Mouse (Mus musculus) CH12.LX (cell line): ENCODE data around the gene Inpp5f. TPM values are rescaled to one million over a fixed set of nuclear protein-coding genes. Genes with fewer than 3 reads are reported as not detected.

ENCODE experiments used
- DNase-seq: peaks from one replicate; pipeline ENCODE4 v3.0.0-alpha.2; 2013; ENCODE audit errors: extremely low read depth
- H3K27ac ChIP-seq: 2 replicates; pipeline ENCODE4 v1.5.1; 2012; ENCODE audit warnings: low read depth, mild to moderate bottlenecking, control low read depth, moderate library complexity; ENCODE audit not compliant: insufficient read depth
- H3K27me3 ChIP-seq: replicated peaks from 2 replicates; pipeline ENCODE3; 2012; ENCODE audit warnings: inconsistent platforms
- H3K36me3 ChIP-seq, 2 experiments: replicated peaks in 1 of 2; 2 replicates each; pipeline versions ENCODE3 to v1.6.1; 2012; ENCODE audit warnings: inconsistent platforms in 1 of 2, low read length in 1 of 2, mild to moderate bottlenecking in 1 of 2, mixed read lengths in 1 of 2, moderate library complexity in 1 of 2; ENCODE audit not compliant: control insufficient read depth in 1 of 2, insufficient read depth in 1 of 2
- H3K4me1 ChIP-seq, 2 experiments: 2 replicates each; pipeline ENCODE4 v1.6.1; 2012; ENCODE audit warnings: inconsistent platforms in 1 of 2, moderate library complexity in 1 of 2; ENCODE audit not compliant: insufficient read depth in 2 of 2, control insufficient read depth in 1 of 2
- H3K4me2 ChIP-seq: 2 replicates; pipeline ENCODE4 v1.6.1; 2012; ENCODE audit warnings: low read depth, mild to moderate bottlenecking, control low read depth; ENCODE audit not compliant: poor library complexity, insufficient read depth, severe bottlenecking
- H3K4me3 ChIP-seq, 3 experiments: fragments of 150-350 bp in 1 of 3; sonication (generic) in 1 of 3; replicated peaks in 1 of 3; 2 replicates each; pipeline versions ENCODE3 to v1.5.1; 2011 to 2012; ENCODE audit warnings: low read depth in 2 of 3, low read length in 2 of 3, mild to moderate bottlenecking in 2 of 3, moderate library complexity in 2 of 3, control low read depth in 1 of 3, improper control_type of control experiment in 1 of 3, inconsistent platforms in 1 of 3, mixed read lengths in 1 of 3; ENCODE audit not compliant: poor library complexity in 1 of 3
- H3K79me2 ChIP-seq: replicated peaks from 2 replicates; pipeline ENCODE4 v1.6.1; 2012; ENCODE audit warnings: mild to moderate bottlenecking, moderate library complexity; ENCODE audit not compliant: control insufficient read depth, poor library complexity, insufficient read depth, severe bottlenecking; ENCODE audit errors: extremely low read depth
- H3K9ac ChIP-seq: 2 replicates; pipeline ENCODE4 v1.6.1; 2012; ENCODE audit warnings: low read depth, mild to moderate bottlenecking, control low read depth, moderate library complexity; ENCODE audit not compliant: insufficient read depth
- H3K9me3 ChIP-seq: replicated peaks from 2 replicates; pipeline ENCODE3; 2012; ENCODE audit warnings: low read length, inconsistent platforms, mixed read lengths
- CHD2 ChIP-seq: IDR thresholded peaks from 2 replicates; pipeline ENCODE4 v1.6.1; 2011; ENCODE audit warnings: low read length, improper control_type of control experiment
- CTCF ChIP-seq, 2 experiments: IDR thresholded peaks in 1 of 2; conservative IDR thresholded peaks in 1 of 2; 2 replicates each; pipeline ENCODE4 v1.5.1; 2011 to 2012; ENCODE audit warnings: low read depth in 2 of 2, low read length in 2 of 2, improper control_type of control experiment in 1 of 2, inconsistent platforms in 1 of 2, mild to moderate bottlenecking in 1 of 2, moderate library complexity in 1 of 2
- ELF1 ChIP-seq: IDR thresholded peaks from 2 replicates; pipeline ENCODE4 v1.6.1; 2014; ENCODE audit warnings: low read depth, mild to moderate bottlenecking, inconsistent platforms, low read length, improper control_type of control experiment
- EP300 ChIP-seq: IDR thresholded peaks from 2 replicates; pipeline ENCODE4 v1.6.1; 2011; ENCODE audit warnings: low read length, improper control_type of control experiment
- ETS1 ChIP-seq: conservative IDR thresholded peaks from 2 replicates; pipeline ENCODE4 v1.6.1; 2012; ENCODE audit warnings: low read depth, mild to moderate bottlenecking, inconsistent platforms, low read length, improper control_type of control experiment, moderate library complexity
- JUN ChIP-seq: IDR thresholded peaks from 2 replicates; pipeline ENCODE4 v1.6.1; 2011; ENCODE audit warnings: low read depth, mild to moderate bottlenecking, low read length, improper control_type of control experiment, moderate library complexity; ENCODE audit not compliant: insufficient read depth
- JUND ChIP-seq: conservative IDR thresholded peaks from 2 replicates; pipeline ENCODE4 v1.6.1; 2011; ENCODE audit warnings: low read depth, low read length, improper control_type of control experiment
- KAT2A ChIP-seq: IDR thresholded peaks from 2 replicates; pipeline ENCODE4 v1.6.1; 2012; ENCODE audit warnings: low read length, improper control_type of control experiment, inconsistent platforms; ENCODE audit not compliant: insufficient replicate concordance
- MAFK ChIP-seq: IDR thresholded peaks from 2 replicates; pipeline ENCODE4 v1.6.1; 2011; ENCODE audit warnings: low read length, improper control_type of control experiment; ENCODE audit not compliant: insufficient replicate concordance
- MAX ChIP-seq: IDR thresholded peaks from 2 replicates; pipeline ENCODE4 v1.6.1; 2011; ENCODE audit warnings: low read length, improper control_type of control experiment
- MAZ ChIP-seq: IDR thresholded peaks from 2 replicates; pipeline ENCODE4 v1.6.1; 2012; ENCODE audit warnings: low read depth, mild to moderate bottlenecking, inconsistent platforms, low read length, improper control_type of control experiment, moderate library complexity
- MEF2A ChIP-seq: IDR thresholded peaks from 2 replicates; pipeline ENCODE4 v1.6.1; 2014; ENCODE audit warnings: low read depth, mild to moderate bottlenecking, inconsistent platforms, low read length, improper control_type of control experiment, borderline replicate concordance
- MYC ChIP-seq: IDR thresholded peaks from 2 replicates; pipeline ENCODE4 v1.6.1; 2011; ENCODE audit warnings: low read depth, mild to moderate bottlenecking, improper control_type of control experiment, low read length
- NELFE ChIP-seq: IDR thresholded peaks from 2 replicates; pipeline ENCODE4 v1.6.1; 2011; ENCODE audit warnings: low read depth, low read length, improper control_type of control experiment
- NRF1 ChIP-seq: IDR thresholded peaks from 2 replicates; pipeline ENCODE4 v1.6.1; 2014; ENCODE audit warnings: low read depth, mild to moderate bottlenecking, inconsistent platforms, low read length, improper control_type of control experiment, moderate library complexity
- POLR2AphosphoS2 ChIP-seq: IDR thresholded peaks from 2 replicates; pipeline ENCODE4 v1.6.1; 2011; ENCODE audit warnings: low read depth, low read length, improper control_type of control experiment
- SIN3A ChIP-seq: IDR thresholded peaks from 2 replicates; pipeline ENCODE4 v1.6.1; 2012; ENCODE audit warnings: low read length, improper control_type of control experiment, inconsistent platforms
- SMC3 ChIP-seq: IDR thresholded peaks from 2 replicates; pipeline ENCODE4 v1.6.1; 2011; ENCODE audit warnings: low read depth, low read length, improper control_type of control experiment
- TCF12 ChIP-seq: IDR thresholded peaks from 2 replicates; pipeline ENCODE4 v1.6.1; 2014; ENCODE audit warnings: low read depth, mild to moderate bottlenecking, inconsistent platforms, low read length, improper control_type of control experiment
- ZKSCAN1 ChIP-seq: IDR thresholded peaks from 2 replicates; pipeline ENCODE4 v1.6.1; 2012; ENCODE audit warnings: low read depth, inconsistent platforms, low read length, improper control_type of control experiment, borderline replicate concordance
- ZMIZ1 ChIP-seq: IDR thresholded peaks from 2 replicates; pipeline ENCODE4 v1.6.1; 2012; ENCODE audit warnings: low read depth, mild to moderate bottlenecking, inconsistent platforms, low read length, improper control_type of control experiment
- ZNF384 ChIP-seq: IDR thresholded peaks from 2 replicates; pipeline ENCODE4 v1.6.1; 2012; ENCODE audit warnings: low read depth, low read length, improper control_type of control experiment, inconsistent platforms
- dilution Hi-C: fragments of 300-500 bp; cut with MboI; formaldehyde crosslinking; loops from 2 replicates; pipeline ENCODE4 v1.14.3; 2020; ENCODE audit warnings: low sequenced_read_pairs; ENCODE audit not compliant: extremely low pct_unique_long_range_greater_than_20kb, extremely low pct_ligation_motif_present
- in situ Hi-C: fragments of 300-500 bp; cut with MboI; formaldehyde crosslinking; loops from 3 replicates; pipeline ENCODE4 v1.14.3; 2019; ENCODE audit warnings: low sequenced_read_pairs, low pct_ligation_motif_present, low pct_unique_long_range_greater_than_20kb, mixed read lengths
- polyA plus RNA-seq: library from polyadenylated mRNA; unstranded; fragments of >175 nt; gene quantifications from 2 replicates; pipeline ENCODE4 v1.2.1, GENCODE M21; 2012; ENCODE audit warnings: low read depth; ENCODE audit not compliant: insufficient read length
- total RNA-seq, 2 experiments: library from RNA; depleted of rRNA; stranded (reverse); fragments of 300-350 nt in 1 of 2; fragments of >200 nt in 1 of 2; gene quantifications; 2 replicates each; pipeline ENCODE4 v1.2.3; 2012 to 2014

Gene Inpp5f
- total and polyA plus RNA-seq, 3 experiments: 4.0 to 6.2 (median 5.5) TPM

DNA sequence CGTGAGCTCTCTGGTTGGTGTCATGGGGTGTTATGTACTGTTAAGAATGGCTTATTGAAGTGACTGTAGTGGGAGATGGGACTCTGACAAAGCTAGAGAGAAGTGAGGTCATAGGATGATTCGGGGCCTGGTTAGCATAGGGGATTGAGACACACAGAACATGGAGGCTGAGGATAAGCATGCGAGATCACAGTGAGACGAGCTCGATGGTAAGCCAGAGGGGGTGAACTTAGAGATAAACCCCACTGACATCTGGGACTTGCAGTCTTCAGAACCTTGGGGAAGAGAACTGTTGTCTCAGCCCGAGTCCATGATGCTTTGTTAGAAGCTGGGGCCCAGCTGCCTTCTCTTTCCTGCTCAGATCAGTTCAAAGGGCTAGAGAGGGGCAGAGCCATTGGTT, 30.8 kb upstream of the Inpp5f start:
- TF ChIP-seq MEF2A: no peak
- no peak for TF ChIP-seq MYC
- TF ChIP-seq SMC3: no peak
- no peak for TF ChIP-seq MAFK
- TF ChIP-seq NRF1: no peak
- TF ChIP-seq TCF12: no peak
- TF ChIP-seq KAT2A: no peak
- no peak for TF ChIP-seq POLR2AphosphoS2
- no peak for TF ChIP-seq MAX
- no peak for TF ChIP-seq ZNF384
- TF ChIP-seq ELF1: no peak
- TF ChIP-seq SIN3A: no peak
- TF ChIP-seq ZKSCAN1: no peak
- no peak for TF ChIP-seq CTCF (conservative IDR thresholded peaks at IDR 0.05 in 1 of 2, IDR thresholded peaks at IDR 0.05 in 1 of 2; ENCODE audit: low read depth in 2 of 2, low read length in 2 of 2)
- no peak for TF ChIP-seq MAZ
- TF ChIP-seq CHD2: no peak
- TF ChIP-seq ETS1: no peak
- no peak for TF ChIP-seq ZMIZ1
- no peak for TF ChIP-seq NELFE
- TF ChIP-seq JUND: no peak
- dilution Hi-C loops: no loop called here

DNA sequence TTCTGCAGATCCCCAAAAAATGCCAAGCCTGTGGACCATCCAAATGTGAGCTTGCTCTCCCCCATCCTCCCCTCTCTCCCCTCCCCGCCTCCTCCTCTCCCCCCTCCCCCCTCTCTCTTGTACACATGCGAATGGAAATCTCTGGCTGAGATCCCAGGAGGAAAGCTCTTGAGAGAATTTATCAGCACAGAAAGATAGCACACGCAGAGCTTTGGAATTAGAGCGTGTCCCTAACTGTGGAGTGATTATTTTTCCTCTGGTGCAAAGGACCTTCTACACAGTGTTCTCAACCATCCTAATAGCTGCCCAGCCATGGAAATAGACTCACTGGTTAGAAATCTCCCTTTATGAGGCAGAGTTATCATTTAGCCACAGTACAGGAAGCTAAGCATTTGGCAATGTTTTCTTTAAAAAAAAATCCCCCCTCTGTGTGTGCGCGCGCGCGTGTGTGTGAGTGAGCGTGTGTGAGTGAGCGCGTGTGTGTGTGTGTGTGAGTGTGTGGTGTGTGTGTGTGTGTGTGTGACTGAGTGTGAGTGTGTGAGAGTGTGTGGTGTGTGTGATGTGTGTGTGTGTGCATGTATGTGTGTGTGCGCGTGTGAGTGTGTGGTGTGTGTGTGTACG, 29.2 kb upstream of the Inpp5f start:
- Histone ChIP-seq H3K4me1 (peaks cover 0 to 10% of the 10 kb centered on the region in 2 experiments; a peak in 2 of 4 replicates), H3K4me3 (no peak overlapping the region), H3K9ac (no peak overlapping the region), H3K36me3 (no peaks in the 10 kb centered on the region), H3K27ac (no peak overlapping the region)
- TF ChIP-seq EP300 (no peak), JUN (no peak), ETS1 (no peak)
- TF ChIP-seq, all 38 proteins: peak for 0
- Histone ChIP-seq H3K4me2 (no peak overlapping the region), H3K79me2 (no peaks in the 10 kb centered on the region), H3K9me3 (no peaks in the 10 kb centered on the region), H3K27me3 (no peaks in the 10 kb centered on the region)
- dilution Hi-C loops: no loop called here
- in situ Hi-C loops: no loop called here
- DNase-seq: no peak

More for the DNA sequence above, 30.8 kb upstream of the Inpp5f start:
- Histone ChIP-seq H3K9me3 (no peaks in the 10 kb centered on the region), H3K27me3 (no peaks in the 10 kb centered on the region), H3K4me1 (peaks cover 6 to 10% of the 10 kb centered on the region in 2 experiments), H3K79me2 (no peaks in the 10 kb centered on the region), H3K36me3 (no peaks in the 10 kb centered on the region), H3K9ac (no peak overlapping the region), H3K4me3 (no peak overlapping the region), H3K27ac (no peak overlapping the region), H3K4me2 (no peak overlapping the region)
- no peak for DNase-seq
- in situ Hi-C loops: no loop called here
